Mouse (Mus musculus): ENCODE measurements at regions not wholly inside any gene's neighbourhood (a gene's known extent, or its start where the extent isn't known, plus 50 kb on each side); places are given as distances from the start of the nearest gene placed in this dataset.

GRCm38 (mm10) chr2:144177268-144177667, 93.2 kb upstream of the Mgme1 start:
- no peaks in the 10 kb centered on the region for H3K36me3 ChIP-seq (replicated peaks; ENCODE audit: insufficient read depth, low read length)
- TF ChIP-seq CTCF (IDR thresholded peaks at IDR 0.05; ENCODE audit: low read depth) (no peak), EP300 (IDR thresholded peaks at IDR 0.05; ENCODE audit: low read depth) (no peak)
- WGBS (ENCODE audit: insufficient replicate concordance): 20% methylated on average over 6 of the region's 6 CpGs

GRCm38 (mm10) chr2:144177920-144178319, 92.5 kb upstream of the Mgme1 start:
- DNase-seq (no peak), ATAC-seq (no peak)
- 61% methylated on average over 6 of the region's 6 CpGs for WGBS (ENCODE audit: insufficient replicate concordance)
- H3K4me1 ChIP-seq (ENCODE audit: insufficient read depth): peaks cover 43% of the 10 kb centered on the region
- no peak overlapping the region for H3K4me2 ChIP-seq (ENCODE audit: low read depth, low read length)
- H3K36me3 ChIP-seq (replicated peaks; ENCODE audit: insufficient read depth, low read length): no peaks in the 10 kb centered on the region
- TF ChIP-seq EP300 (IDR thresholded peaks at IDR 0.05; ENCODE audit: low read depth): no peak
- no peak for TF ChIP-seq CTCF (IDR thresholded peaks at IDR 0.05; ENCODE audit: low read depth)
- H3K9ac ChIP-seq (replicated peaks): 0 out of 2 replicates have a peak overlapping the region, but pooled peaks have one; percentile 6
- no peaks in the 10 kb centered on the region for H3K9me3 ChIP-seq (ENCODE audit: low read length)
- H3K27ac ChIP-seq (ENCODE audit: low read depth): peak overlapping the region; percentile 77
- H3K4me3 ChIP-seq (ENCODE audit: low read depth, low read length): no peak overlapping the region
- H3K27me3 ChIP-seq (ENCODE audit: insufficient read depth, low read length): no peaks in the 10 kb centered on the region

More at GRCm38 (mm10) chr2:144177268-144177667, 93.2 kb upstream of the Mgme1 start:
- H3K4me3 ChIP-seq (ENCODE audit: low read depth, low read length): no peak overlapping the region
- 0 out of 2 replicates have a peak overlapping the region, but pooled peaks have one; percentile 16 for H3K9ac ChIP-seq (replicated peaks)
- H3K27me3 ChIP-seq (ENCODE audit: insufficient read depth, low read length): no peaks in the 10 kb centered on the region
- no peak for DNase-seq
- H3K27ac ChIP-seq (ENCODE audit: low read depth): peak overlapping the region; percentile 77
- peaks cover 40% of the 10 kb centered on the region for H3K4me1 ChIP-seq (ENCODE audit: insufficient read depth)
- no peaks in the 10 kb centered on the region for H3K9me3 ChIP-seq (ENCODE audit: low read length)
- H3K4me2 ChIP-seq (ENCODE audit: low read depth, low read length): peak overlapping the region; percentile 18; the same call in 1 of the 2 replicates
- peak; percentile 35 for ATAC-seq

- Histone ChIP-seq H3K4me2 (ENCODE audit: low read depth, low read length) (no peak overlapping the region), H3K36me3 (replicated peaks; ENCODE audit: insufficient read depth, low read length) (no peaks in the 10 kb centered on the region), H3K27ac (ENCODE audit: low read depth) (peak overlapping the region; percentile 68), H3K4me1 (ENCODE audit: insufficient read depth) (peaks cover 27% of the 10 kb centered on the region), H3K4me3 (ENCODE audit: low read depth, low read length) (no peak overlapping the region), H3K9ac (replicated peaks) (no peak overlapping the region), H3K9me3 (ENCODE audit: low read length) (no peaks in the 10 kb centered on the region), H3K27me3 (ENCODE audit: insufficient read depth, low read length) (no peaks in the 10 kb centered on the region)
- 48% methylated on average over 5 of the region's 5 CpGs for WGBS (ENCODE audit: insufficient replicate concordance)
- ATAC-seq: peak; percentile 80
- TF ChIP-seq EP300 (IDR thresholded peaks at IDR 0.05; ENCODE audit: low read depth) (no peak), CTCF (IDR thresholded peaks at IDR 0.05; ENCODE audit: low read depth) (no peak)
- DNase-seq: no peak
These were observed 88.4 kb upstream of the Mgme1 start for GRCm38 (mm10) chr2:144182108-144182507.

GRCm38 (mm10) chr2:144182542-144182941, 87.9 kb upstream of the Mgme1 start:
- Histone ChIP-seq H3K4me3 (ENCODE audit: low read depth, low read length) (no peak overlapping the region), H3K4me2 (ENCODE audit: low read depth, low read length) (no peak overlapping the region), H3K27ac (ENCODE audit: low read depth) (peak overlapping the region; percentile 68), H3K36me3 (replicated peaks; ENCODE audit: insufficient read depth, low read length) (no peaks in the 10 kb centered on the region), H3K4me1 (ENCODE audit: insufficient read depth) (peaks cover 27% of the 10 kb centered on the region), H3K9me3 (ENCODE audit: low read length) (no peaks in the 10 kb centered on the region), H3K27me3 (ENCODE audit: insufficient read depth, low read length) (no peaks in the 10 kb centered on the region), H3K9ac (replicated peaks) (no peak overlapping the region)
- no peak for DNase-seq
- TF ChIP-seq EP300 (IDR thresholded peaks at IDR 0.05; ENCODE audit: low read depth) (no peak), CTCF (IDR thresholded peaks at IDR 0.05; ENCODE audit: low read depth) (no peak)
- WGBS (ENCODE audit: insufficient replicate concordance): 70% methylated on average over 7 of the region's 7 CpGs
- no peak for ATAC-seq

GRCm38 (mm10) chr2:144183371-144183944, 87.0 kb upstream of the Mgme1 start:
- WGBS (ENCODE audit: insufficient replicate concordance): 64% methylated on average over 5 of the region's 5 CpGs
- Histone ChIP-seq H3K36me3 (replicated peaks; ENCODE audit: insufficient read depth, low read length) (no peaks in the 10 kb centered on the region), H3K27me3 (ENCODE audit: insufficient read depth, low read length) (no peaks in the 10 kb centered on the region), H3K4me3 (ENCODE audit: low read depth, low read length) (no peak overlapping the region), H3K9me3 (ENCODE audit: low read length) (no peaks in the 10 kb centered on the region), H3K27ac (ENCODE audit: low read depth) (peak overlapping the region; percentile 68), H3K4me1 (ENCODE audit: insufficient read depth) (peaks cover 32% of the 10 kb centered on the region), H3K4me2 (ENCODE audit: low read depth, low read length) (no peak overlapping the region), H3K9ac (replicated peaks) (no peak overlapping the region)
- peak; percentile 51 for ATAC-seq
- TF ChIP-seq CTCF (IDR thresholded peaks at IDR 0.05; ENCODE audit: low read depth) (no peak), EP300 (IDR thresholded peaks at IDR 0.05; ENCODE audit: low read depth) (no peak)
- DNase-seq: peak; percentile 60

GRCm38 (mm10) chr2:144185175-144185574, 85.3 kb upstream of the Mgme1 start:
- no peaks in the 10 kb centered on the region for H3K9me3 ChIP-seq (ENCODE audit: low read length)
- peaks cover 33% of the 10 kb centered on the region for H3K4me1 ChIP-seq (ENCODE audit: insufficient read depth)
- 44% methylated on average over 3 of the region's 3 CpGs for WGBS (ENCODE audit: insufficient replicate concordance)
- H3K9ac ChIP-seq (replicated peaks): no peak overlapping the region
- no peak overlapping the region for H3K27ac ChIP-seq (ENCODE audit: low read depth)
- no peak overlapping the region for H3K4me3 ChIP-seq (ENCODE audit: low read depth, low read length)
- H3K36me3 ChIP-seq (replicated peaks; ENCODE audit: insufficient read depth, low read length): no peaks in the 10 kb centered on the region
- DNase-seq (no peak), ATAC-seq (no peak)
- no peaks in the 10 kb centered on the region for H3K27me3 ChIP-seq (ENCODE audit: insufficient read depth, low read length)
- H3K4me2 ChIP-seq (ENCODE audit: low read depth, low read length): no peak overlapping the region
- no peak for TF ChIP-seq CTCF (IDR thresholded peaks at IDR 0.05; ENCODE audit: low read depth)
- TF ChIP-seq EP300 (IDR thresholded peaks at IDR 0.05; ENCODE audit: low read depth): no peak

All from liver, postnatal 0 days (tissue).